Mouse (Mus musculus): ENCODE results near the gene Atg2a.

Atg2a gene

DNA sequence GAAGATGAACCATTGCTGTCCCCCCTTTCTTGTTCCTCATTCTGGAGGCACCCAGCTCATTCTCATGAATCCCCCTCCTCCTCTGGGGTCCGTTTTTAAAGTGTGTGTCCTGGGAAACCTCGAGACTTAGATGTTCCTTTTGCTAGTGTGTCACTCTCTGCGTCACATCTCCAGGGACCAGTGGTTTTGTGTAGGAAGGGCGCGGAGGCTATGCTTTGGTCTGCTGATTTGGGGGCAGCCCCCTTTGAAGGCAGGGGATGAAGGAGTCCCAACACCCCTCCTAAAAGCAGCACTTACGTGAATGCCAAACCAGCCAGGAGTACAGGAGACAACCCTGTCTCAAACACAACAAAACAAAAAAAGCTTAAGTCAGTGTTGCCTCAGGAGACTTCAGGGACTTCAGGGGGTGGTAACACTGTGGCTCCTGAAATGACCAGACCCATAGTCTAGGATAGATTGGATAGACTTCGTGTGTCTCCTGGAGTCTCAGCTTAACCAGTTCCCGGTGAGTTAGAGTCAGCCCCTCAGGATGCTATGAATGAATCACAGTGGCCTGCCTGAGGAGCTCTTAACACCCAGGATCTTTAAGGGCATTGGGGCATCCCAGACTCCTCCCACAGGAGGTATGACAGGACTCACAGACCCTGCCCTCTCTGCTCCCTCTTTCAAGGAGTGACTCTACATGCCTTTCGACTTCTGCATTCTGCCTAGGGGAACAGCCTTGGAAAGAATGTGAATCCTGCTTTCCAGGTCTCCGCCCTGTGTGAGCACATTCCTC lies 36.4 kb downstream of the Atg2a start:
- DNase-seq, result peak; percentile 93

DNA sequence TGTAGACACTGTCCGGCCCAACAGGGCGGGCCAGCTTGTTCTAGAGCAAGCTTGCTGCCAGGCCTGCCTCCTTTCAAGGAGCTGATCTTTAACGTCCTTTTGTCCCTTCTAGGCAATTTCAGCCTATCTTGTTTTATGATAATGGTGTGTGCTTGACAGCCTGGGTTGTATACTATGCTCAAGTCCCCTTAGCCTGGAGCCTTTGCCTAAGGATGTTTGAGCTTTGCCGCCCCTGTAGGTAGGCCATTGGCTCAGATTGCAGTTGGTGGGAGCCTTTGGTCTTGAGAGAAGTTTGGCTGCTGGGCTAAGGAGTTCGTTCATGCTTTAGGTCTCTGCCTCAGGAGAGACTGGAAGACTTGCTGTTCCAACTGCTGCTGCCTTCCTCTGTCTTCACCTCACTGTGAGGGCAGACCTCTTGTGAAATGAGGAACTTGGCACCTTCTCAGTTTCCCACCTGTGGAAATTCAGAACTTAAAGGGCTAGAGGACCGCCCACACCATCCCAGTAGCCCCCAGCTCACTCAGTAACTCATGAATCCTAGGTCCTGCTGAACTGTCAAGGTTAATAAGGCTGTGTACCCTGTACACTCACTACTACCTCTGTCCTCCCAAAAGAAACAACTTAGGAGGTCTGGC lies 37.1 kb downstream of the Atg2a start:
- DNase-seq, result no peak

DNA sequence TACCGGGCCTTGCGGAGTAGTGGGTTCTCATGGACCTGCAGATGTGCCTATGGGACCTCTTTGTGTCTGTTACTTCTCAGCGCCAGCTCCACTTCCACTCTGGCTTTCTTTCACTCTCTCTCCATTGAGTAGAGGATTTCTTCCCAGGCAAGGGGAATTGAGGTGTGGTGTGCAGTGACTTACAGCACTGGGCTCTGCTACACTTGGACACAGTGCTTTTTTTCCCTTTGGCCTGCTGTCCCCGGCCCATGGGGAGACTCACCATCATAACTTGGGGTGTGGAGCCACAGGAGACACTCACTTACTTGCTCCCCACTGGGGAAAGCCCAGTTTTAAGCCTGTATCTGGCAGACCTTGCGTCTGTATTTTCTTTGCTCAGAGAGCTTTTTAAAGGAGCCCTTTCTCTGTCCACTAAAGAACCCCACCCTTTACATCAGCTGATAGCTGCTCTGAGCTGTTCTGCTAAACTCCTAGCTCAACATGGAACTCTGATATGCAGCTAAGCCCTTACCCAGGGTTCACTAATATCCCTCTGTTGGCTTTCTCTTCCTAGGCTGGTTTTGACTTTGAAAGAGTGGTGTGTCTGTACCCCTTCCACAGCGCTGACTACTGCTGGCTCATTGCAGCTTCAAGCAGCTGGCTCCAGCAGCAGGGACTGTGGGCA lies 38.1 kb downstream of the Atg2a start:
- no peak for DNase-seq

DNA sequence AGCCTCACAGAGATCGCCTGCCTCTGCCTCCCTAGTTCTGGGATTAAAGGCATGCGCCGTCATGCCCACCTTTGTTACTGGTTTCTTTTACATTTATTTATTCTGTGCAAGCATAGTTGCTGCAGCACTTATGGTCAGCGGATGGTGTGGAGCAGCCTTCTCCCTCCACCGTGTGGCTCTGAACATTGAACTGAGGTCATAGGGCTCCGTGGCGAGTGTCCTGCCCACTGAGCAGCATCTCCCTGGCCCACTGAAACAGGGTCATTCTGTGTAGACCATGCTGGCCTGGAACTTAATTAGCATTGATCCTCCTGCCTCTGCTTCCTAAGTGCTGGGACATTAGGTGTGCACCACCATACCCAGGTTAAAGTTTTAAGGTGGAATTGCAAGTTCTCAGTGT lies 39.1 kb downstream of the Atg2a start:
- peak; percentile 70 for DNase-seq

DNA sequence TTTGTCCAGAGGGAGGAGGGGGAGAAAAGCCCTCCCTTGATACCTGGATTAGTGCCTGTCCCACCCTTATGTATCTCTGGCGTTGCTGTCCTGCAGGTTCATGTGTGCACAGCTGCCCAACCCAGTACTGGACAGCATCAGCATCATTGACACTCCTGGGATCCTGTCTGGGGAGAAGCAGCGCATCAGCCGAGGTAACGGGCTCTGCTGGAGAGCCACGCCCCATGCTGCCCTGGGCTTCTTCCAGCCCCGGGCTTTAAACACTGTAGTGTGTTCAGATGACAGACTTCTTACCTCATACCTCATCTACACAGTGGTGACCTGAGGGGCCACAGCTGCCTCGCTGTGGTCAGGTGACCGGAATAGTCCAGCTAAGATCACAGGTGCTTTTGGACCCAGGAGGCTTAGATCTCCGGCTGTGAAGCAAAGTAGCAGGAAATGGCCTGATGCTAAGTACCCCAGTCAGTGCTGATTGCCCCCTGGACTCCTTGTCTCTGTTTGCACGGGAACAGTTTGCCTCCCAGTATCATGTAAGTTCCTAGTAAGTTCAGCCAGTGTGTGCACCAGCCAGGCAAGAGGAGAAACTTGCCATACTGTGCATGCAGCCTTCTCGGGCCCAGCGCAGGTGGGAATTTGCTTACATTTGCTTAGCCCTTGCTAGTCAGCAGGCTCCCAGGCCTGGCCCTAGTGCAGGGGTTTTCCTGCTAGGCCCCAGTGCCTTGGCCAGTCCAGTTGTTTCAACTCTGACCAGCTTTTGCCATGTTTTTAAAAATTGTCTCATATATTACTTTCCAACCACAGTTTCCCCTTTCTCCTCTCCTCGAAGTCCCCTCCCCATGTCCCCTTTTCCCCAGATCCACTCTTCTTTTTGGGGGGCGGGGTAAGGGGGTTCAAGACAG lies 39.9 kb downstream of the Atg2a start:
- DNase-seq, result no peak

DNA sequence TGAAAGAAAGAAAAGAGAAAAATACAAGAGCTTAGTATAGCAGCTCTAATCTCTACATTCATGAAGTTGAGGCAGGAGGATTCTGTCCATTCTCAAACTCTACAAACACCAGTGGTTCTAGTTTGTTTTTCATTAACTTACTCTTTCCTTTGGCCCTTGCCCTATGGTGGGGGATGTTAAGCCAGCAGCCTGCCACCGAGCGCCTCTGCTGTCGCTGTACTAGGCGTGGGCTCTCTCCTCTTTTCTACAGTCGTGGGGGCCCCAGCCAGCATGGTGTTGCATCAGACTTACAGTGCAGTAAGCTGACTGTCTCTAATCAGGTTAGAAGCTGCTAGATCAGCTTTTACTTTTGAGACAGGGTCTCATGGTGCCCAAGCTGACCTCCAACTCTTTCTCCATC lies 41.5 kb downstream of the Atg2a start:
- peak; percentile 72 for DNase-seq

DNA sequence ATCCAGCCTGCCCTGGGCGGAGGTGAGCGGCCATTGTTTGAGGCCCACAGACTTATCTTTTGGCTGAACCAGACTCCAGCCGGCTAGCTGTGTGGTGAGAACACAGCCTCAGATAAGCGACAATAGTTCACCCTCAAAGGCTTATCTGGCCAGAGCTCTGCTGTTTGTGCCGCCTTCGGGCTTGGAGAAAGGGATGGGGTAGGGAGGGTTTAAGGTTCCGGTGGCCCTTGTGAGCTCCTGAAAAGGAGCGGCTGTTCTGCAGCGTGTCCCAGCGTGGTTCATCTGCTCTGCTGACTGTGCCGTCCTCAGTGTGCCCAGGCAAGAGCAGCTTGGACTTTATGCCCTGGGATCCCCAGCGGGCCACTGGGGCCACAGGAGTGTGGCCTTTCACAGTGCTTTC lies 43.0 kb downstream of the Atg2a start:
- DNase-seq, result no peak

DNA sequence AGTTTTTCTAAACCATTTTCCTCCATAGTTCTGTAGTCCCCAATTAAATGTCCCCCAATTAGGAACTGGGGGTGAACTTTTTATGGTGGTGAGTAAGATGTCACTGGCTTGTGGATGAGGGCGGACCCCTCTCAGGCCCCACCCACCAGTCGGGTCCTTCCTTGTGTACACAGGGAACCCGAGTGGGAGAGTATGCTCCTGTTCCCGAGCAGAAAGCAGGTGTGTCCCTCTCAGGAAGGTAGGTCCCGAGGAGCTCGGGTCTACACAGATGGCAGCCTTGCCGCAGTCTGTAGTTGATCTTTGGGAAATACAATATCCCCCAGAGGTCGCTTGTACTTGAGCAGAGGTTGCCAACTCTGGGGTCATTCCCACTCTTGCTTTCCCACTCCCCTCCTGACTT lies 43.8 kb downstream of the Atg2a start:
- no peak for DNase-seq

DNA sequence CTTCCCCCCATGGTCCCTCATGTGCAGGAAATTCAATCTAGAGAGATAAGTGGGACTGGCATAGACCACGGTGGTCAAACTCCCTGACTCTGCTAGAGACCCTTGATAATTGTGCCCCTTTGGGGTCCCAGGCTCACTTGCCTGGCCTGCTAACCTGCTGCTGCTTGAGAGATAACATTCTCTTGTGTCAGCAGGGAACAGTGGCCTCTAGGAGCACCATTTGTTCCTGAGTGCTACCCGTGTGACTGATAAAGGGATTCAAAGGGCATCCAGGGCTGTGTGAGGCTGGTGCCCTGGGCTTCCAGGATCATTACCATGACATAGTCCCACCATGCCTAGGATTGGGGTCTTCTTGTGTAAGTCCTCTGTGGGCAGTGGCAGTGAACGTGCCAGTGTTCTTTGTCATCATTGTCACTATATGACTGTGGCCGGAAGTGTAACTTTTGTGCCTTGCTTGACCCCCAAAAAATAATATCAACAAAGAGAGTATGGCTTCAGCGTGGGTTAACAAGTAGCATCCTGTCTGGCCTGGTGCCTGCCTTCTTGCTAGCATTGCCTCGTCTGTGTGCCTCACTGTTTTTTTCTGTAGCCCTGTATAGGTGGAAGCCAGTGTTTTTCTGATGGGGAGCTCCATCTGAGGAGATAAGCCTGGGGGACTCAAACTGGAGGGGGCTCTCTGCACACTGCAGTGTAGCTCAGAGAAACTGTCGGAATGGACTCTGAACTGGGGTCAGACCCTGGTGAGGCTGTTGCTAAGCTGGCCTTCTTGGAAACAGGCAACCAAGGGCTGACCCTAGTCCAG lies 44.4 kb downstream of the Atg2a start:
- DNase-seq, result peak; percentile 68

DNA sequence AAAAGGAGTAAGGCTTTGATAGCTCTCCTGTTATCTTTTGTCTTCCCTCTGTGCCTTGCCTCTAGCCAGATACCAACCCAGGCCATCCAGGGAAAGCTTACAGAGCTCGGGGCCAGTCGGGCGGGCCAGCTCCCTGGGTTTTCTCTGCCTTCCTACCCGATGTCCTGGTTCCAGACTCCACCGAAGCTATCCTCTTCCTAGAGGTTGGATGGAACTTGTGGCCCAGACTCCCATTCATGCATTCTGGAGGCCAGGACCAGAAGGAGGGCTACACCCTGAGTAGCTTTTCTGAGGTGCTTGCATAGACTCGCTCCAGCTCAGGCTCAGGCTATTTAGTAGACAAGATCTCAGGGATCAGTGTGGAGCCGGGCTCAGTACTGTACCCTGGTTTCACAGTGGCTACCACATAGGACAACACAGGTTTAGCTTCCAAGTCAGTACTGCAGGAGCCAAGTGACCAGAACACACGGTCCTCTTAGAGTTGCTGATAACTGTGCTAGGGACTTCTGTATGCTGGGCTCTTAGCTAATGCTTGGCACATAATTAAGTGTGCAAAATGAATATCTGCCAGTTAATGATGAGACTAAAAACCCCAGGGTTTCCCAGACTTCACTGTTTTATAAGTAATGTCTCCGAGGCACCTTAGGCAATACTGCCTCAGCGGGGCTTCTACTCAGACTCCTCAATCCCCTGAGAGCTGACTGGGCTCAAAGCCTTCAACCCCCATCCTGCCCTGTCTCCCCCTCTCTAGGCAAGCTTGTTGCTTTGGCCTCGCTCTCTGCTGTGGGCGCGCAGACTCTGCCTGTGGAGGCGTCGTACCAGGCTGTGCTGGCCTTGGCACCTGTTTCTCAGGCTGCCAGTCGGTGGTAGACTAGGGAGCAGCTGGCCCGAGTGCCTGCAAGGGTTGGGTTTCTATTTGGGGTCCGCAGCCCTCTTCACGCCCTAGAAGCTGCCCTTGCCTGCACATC lies 45.2 kb downstream of the Atg2a start:
- DNase-seq, result no peak

DNA sequence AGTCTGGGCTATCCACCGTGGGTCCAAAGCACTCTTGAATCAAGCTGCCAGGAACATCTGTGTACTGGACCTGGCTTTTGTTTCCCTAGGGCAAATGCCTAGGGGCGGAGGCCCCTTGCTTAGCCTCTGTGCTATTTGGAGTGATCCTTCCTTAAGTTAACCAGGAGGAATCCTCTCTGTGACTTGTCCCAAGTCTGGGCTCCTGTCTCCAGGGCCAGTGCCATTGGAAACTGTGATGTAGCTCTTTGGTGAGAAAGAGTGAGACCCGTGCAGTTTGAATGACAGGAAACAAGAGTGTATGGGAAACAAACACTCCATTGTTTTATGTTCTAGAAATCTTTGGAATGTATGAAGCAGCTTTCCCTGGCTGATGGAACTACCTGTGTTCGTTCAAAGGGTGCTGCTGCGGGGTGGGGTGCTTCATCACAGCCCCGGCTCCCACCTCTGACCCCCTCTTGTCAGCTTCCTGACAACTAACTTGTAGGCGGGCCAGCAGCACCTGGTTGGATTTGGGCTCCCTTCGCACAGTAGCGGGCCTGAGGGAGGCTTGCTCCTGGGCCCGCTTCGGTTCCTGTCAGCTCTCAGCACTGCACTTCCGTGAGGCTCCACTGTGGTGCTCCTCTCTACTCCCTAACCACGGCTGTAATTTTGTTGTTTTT lies 46.9 kb downstream of the Atg2a start:
- no peak for DNase-seq

DNA sequence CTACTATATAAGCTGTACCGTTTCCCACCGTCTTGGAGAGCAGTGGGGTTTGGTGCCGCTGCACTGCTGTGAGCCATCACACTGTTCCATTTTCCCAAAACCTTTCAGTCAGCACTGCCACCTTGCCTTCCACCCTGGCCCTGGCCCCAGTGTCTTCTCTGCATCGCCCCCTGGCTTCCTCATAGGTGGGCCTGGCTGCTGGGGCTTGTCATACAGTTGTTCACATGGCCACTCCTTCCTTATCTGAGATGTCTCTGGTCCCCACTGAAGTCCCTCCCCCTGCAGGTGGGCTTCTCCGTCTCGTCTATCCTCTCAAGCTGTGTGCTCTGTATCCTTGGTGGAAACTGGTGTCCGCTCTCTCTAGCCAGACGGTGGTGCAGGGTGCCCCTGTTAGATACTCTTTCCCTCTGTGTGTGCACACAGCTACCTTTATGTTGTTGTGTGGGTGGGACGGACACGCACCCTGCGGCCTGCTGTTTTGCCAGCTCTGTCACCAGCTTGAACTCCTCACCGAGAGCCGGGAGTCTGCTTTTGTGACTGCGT lies 48.3 kb downstream of the Atg2a start:
- no peak for DNase-seq

DNA sequence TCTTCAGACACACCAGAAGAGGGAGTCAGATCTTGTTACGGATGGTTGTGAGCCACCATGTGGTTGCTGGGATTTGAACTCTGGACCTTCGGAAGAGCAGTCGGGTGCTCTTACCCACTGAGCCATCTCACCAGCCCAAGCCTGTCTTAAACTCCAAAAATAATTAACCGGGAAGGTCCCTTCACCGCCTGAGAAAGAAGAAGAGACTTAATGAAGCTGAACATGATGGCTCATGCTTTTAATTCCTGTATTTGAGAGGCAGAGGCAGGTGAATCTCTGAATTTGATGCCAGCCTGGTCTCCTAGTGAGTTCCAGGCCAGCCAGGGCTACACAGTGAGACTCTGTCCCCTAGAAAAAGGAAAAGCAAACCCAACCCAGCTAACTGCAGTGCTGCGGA lies 49.2 kb downstream of the Atg2a start:
- peak; percentile 60 for DNase-seq

DNA sequence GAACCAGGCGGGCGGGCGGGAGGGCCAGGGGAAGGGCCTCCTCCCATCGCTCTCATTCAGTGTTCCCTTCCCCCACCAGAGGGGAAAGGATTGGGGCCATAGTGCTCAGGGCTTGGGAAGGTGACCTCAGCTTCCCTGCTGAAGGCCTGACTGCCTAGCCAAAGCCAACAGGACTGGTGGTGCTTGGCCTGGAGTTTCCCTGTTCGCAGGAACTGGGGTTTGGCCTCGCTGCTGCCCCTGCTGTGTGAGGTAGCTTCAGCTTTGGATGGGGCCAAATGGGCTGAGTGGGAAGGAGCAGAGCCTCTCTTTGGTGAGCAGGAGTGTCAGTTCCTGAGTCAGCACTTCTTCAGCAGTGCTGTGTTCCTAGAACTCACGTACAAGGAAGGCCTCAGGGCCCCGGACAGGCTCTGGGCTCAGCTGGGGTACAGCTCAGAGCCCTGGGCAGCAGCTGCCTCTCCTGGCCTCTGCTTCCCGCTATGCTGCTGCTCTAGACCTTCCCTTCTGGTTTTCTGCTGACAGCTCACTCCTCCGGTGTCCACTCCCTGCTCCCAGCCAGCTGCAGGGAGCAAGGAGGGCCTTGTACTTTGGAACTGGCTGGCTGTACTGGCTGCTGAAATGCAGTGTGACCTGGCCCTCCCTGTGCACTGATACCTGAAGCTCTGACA lies 49.8 kb downstream of the Atg2a start:
- peak; percentile 89 for DNase-seq

DNA sequence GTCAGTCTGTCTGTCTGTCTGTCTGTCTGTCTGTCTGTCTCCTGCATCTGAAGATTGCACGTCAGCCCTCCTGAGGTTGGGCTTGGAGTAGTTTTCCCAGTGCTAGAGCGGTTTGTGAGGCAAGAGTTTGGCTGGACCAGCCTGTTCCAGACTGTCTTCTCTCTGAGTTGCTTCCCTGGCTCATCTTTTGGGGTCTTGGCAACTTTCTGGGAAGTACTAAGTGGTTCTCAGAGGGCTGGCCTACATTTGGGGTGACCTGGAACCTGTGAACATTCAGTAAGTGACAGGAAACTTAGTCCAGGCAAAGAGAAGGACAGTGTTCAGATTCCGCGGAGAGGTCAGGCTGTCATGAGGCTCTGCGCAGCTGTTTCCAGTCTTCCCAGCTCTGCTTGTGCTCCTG lies 50.8 kb downstream of the Atg2a start:
- DNase-seq, result no peak

DNA sequence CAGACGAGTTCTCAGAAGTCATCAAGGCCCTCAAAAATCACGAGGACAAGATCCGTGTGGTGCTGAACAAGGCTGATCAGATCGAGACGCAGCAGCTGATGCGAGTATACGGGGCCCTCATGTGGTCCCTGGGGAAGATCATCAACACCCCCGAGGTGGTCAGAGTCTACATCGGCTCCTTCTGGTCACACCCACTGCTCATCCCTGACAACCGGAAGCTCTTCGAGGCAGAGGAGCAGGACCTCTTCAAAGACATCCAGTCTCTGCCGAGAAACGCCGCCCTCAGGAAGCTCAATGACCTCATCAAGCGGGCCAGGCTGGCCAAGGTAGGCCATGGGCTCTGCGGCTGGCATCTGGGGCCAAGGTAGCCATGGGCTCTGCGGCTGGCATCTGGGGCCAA lies 52.8 kb downstream of the Atg2a start:
- no peak for DNase-seq

DNA sequence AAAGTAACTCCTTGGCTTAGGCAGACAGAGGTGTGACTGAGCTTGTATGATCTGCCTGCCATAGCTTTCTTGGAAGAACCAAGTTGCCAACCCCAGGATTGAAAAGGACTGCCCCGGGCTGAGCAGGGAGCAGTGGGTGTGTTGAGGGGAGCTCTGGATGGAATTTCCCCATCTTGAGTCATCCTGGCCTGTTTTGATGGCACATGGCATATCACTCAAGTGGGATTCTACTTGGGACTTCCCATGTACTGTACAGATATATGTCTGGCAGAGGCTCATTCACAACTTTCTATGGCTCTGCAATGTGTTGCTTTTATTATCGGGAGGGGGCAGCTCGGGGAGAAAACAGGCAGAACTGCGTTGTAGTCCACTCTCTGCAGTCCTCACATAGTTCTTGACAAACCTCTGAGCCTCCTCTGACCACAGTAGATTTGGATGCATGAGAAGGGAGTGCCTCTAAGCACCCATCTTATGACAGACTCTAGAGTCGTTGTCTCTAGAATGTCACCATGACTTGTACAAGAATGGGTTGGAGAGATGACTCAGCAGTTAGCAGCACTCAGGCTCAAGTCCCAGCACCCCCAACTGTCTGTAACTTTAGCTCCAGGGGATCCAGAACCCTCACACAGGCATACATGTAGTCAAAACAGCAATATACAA lies 55.2 kb downstream of the Atg2a start:
- DNase-seq, result no peak

DNA sequence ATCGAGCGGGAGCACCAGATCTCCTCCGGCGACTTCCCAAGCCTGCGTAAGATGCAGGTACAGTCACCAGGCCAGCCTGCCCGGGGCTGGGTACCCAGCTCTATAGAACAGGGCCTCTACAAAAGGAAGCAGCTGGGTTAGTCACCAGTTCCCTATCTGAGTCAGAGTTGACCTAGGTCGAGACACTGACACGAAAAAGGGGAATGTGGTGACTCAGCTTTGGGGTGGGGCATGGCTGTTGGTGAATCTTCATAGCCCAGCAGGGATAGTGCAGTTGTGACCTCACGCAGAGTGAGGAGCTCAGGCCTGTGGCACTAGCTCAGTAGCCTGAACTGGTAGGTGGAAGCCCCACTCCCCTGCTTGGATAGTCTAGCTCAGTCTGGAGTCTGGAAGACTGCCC lies 56.2 kb downstream of the Atg2a start:
- DNase-seq, result no peak

DNA sequence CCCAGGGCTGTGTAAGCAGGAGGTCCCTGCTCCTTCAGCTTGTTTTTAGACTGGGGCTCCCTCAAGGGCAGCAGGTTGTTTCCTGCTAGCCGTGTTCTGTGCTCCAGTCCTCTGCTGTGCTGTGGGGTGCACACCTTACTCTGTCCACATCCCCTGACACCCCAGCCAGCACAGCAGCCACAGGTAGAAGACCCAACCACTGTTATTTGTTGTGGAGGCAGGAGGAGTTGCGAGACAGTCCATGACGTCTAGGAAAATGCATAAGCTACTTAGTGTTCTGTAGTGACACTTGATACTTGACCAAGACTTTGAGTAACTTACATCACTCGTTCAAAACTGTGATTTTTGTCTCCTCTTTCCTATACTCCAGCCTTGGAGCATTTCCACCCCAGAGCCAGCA lies 57.5 kb downstream of the Atg2a start:
- DNase-seq, result no peak
